Mouse (Mus musculus): ENCODE measurements around the gene Tmed11. TPM values are rescaled to one million over a fixed set of nuclear protein-coding genes. Genes with fewer than 3 reads are reported as not detected.
"Not testable (repeated sequence)": the region's sequence is repeated elsewhere in the genome, so short reads cannot be mapped to it uniquely, and the experiment has no call there.

Gene Tmed11
- not detected in 2 replicates for total RNA-seq (2015)
- not detected in 2 replicates for total RNA-seq (2017)

DNA sequence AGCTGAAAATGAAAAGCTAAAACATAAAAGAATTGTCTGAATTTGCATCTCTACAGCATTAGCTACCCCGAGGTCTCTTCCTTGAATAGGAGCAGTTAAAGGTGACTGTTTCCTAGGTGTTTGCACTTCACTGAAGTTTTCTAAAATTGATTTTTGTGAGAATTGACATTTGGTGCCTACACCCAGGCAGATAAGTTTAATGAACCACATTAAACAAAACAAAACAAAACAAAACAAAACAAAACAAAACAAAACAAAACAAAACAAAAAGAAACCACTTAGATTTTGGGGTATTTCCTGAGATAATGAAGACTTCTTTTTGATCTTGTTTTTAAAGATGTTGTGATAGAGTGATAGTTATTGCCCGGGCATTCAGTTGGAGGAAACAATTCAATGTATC, at the start of gene Tmed11:
TSS of gene Tmed11 (minus strand) at position 101 of the 400 bp plus-strand sequence.
- not testable (repeated sequence) for ATAC-seq (ENCODE audit: poor library complexity, severe bottlenecking)

- ATAC-seq (ENCODE audit: poor library complexity, severe bottlenecking) = no peak
These were observed 41.0 kb upstream of the Tmed11 start for GRCm38 (mm10) chr5:108836156-108836555.

DNA sequence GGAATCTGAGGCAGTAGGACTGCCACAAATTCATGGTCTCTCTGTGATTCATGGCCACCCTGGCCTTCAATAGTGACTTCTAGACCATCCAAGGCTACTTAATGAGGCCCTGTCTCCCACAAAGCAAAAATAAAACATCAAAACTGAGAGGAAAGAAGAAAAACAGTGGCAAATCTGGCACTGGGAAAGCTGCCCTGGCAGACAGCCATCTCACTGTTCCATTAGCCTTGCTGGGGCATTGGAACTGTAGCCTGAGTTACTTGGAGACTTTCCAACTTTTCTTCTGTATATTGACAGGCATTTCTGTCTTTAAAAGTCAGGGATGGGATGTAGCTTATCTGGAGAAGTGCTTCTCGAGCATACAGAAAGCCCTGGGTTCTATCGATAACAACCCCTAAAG, 28.1 kb upstream of the Tmed11 start:
- no peak for ATAC-seq (ENCODE audit: poor library complexity, severe bottlenecking)

GRCm38 (mm10) chr5:108808750-108809149, 13.6 kb upstream of the Tmed11 start, which contains the start of gene Vmn2r8:
Gene Vmn2r8, minus strand, starts transcription at chr5:108808850.
- not testable (repeated sequence) for ATAC-seq (ENCODE audit: poor library complexity, severe bottlenecking)

- no peak for ATAC-seq (ENCODE audit: poor library complexity, severe bottlenecking)
These were observed 8.5 kb upstream of the Tmed11 start for GRCm38 (mm10) chr5:108803646-108804045.

DNA sequence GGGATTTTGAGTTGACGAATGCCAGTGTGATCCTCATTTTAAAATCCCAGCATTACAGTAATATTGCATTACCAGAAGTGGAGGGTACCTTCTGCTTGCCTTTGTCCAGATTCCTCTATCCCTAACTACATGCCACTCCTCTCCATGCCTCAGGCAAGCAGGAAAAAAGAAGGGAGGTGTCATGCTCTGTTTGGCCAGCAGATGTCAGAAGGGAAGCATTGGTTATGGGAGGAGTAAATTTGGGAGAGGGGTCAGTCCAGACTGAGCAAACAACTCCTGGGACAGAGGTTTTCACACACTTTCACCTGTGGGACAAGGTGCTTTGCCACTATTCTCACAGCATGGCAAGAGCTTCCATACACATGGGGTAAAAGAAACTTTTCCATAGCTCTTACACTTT, 4.8 kb downstream of the Tmed11 start:
- not testable (repeated sequence) for ATAC-seq (ENCODE audit: poor library complexity, severe bottlenecking)

DNA sequence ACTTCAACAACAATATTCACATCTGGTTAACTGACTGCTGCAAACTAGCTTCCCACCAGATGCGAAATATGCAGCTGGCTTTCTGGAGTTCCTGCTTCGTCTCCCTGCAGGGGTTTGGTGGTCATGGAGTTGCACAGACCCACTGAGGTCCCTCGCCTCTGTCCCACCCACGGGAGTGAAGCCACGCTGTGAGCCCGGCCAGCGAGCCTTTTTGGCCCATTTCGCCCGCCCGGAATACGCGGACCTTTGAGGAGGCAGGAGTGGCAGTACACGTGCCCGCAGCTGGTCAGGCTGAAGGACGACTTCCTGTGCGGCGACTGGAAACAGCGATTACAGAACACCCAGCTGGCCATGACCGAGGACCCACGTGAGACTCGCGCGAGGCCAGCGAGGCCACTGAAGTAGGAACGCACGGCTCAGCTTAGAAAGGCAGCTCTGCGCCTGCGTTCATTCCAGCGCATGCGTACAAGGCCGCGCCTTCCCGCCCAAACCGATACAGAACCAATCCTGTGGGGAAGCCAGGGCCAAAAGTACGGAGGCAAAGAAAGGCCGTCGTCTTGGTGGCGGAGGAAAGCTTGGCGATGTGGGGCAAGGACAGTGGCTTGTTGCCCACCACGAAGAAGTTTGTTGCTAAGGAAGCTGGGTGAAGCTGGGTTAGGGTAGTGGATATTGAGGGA, 20.4 kb downstream of the Tmed11 start, which contains the start of gene Rnf212:
TSS of gene Rnf212 (minus strand) at position 353 of the 677 bp plus-strand sequence.
- ATAC-seq (ENCODE audit: poor library complexity, severe bottlenecking) = no peak

GRCm38 (mm10) chr5:108760002-108760401, 35.2 kb downstream of the Tmed11 start:
- no peak for ATAC-seq (ENCODE audit: poor library complexity, severe bottlenecking)

- ATAC-seq (ENCODE audit: poor library complexity, severe bottlenecking) = no peak
These were observed 36.8 kb downstream of the Tmed11 start for GRCm38 (mm10) chr5:108758396-108758795.

GRCm38 (mm10) chr5:108751258-108751657, 43.9 kb downstream of the Tmed11 start:
- not testable (repeated sequence) for ATAC-seq (ENCODE audit: poor library complexity, severe bottlenecking)

DNA sequence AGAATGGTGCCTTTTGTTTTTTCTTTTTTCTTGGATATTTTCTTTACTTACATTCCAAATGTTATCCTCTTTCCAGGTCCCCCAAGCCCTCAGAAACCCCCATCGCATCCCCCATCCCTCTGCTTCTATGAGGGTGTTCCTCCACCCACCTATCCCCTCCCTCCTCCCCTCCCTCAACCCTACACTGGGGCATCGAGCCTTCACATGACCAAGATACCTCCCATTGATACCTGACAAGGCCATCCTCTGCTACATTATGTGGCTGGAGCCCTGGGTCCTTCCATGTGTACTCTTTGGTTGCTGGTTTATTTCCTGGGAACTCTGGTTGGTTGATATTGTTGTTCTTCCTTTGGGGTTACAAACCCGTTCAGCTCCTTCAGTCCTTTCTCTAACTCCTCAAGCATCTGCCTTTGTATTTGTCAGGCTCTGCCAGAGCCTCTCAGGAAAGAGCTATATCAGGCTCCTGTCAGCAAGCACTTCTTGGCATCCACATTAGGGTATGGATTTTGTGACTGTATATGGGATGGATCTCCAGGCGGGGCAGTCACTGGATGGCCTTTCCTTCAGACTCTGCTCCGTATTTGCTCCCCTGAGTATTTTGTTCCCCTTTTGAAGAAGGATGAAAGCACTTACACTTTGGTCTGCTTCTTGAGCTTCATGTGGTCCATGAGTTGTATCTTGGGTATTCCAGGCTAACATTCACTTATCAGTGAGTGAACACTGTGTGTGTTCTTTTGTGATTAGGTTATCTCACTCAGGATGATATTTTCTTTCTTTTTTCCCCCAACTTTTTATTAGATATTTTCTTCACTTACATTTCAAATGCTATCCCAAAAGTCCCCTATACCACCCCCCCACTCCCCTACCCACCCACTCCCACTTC, 44.6 kb downstream of the Tmed11 start:
- ATAC-seq (ENCODE audit: poor library complexity, severe bottlenecking) = no peak

DNA sequence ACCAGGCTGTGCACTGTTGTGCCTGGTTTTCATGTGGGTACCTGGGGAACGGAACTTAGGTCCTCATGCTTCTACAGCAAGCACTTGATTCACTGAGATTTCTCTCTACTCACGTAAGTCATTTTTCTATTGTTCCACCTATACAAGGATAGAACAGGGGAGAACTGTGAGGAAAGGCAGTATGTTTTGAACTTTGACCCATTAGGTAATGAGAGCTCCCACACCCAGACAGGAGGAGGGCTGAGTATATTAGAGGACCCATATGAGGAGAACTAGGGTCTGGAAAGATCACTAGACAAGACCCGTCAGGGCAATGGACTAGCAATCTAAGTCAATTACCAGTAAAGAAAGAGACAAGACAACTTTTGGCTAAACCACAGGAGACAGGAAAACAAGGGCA, 50.5 kb downstream of the Tmed11 start:
- ATAC-seq (ENCODE audit: poor library complexity, severe bottlenecking) = no peak

DNA sequence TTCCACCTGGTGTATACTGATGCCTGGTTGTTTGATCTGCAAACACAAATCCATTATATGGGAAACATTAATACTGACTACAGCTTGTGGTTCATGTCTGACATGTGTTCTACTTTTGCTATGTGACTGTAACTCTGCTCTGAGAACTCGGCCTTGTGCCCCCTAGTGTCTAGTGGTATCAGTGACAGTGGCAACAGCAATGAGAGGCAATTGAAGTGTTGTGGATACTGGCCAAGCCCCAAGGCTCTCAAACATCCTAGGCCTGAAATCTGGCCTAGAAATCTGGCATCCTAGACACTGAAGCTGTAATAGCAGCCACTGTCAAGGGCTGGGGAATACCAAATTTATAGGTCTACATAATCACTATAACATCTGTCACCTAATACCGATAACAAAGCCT, 51.3 kb downstream of the Tmed11 start:
- no peak for ATAC-seq (ENCODE audit: poor library complexity, severe bottlenecking)

DNA sequence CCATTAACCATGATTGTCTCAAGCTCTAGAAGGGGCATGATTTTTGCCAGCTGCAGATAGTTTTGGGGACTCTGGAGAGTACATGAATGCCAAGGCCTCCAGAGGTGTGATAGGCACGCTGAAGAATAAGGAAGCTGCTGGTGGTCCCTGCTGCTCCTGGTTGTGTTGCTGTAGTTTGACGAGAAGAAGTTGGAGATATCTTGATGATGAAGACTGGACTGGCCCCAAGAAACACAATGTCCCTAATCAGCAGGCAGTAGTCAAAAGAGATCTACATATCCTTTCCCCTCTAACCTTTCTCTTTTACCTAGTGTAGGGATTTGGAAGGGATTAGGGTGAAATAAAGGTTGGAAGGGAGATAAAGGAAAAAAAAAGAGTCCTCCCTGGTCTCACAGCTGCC, 52.6 kb downstream of the Tmed11 start:
- ATAC-seq (ENCODE audit: poor library complexity, severe bottlenecking) = no peak

DNA sequence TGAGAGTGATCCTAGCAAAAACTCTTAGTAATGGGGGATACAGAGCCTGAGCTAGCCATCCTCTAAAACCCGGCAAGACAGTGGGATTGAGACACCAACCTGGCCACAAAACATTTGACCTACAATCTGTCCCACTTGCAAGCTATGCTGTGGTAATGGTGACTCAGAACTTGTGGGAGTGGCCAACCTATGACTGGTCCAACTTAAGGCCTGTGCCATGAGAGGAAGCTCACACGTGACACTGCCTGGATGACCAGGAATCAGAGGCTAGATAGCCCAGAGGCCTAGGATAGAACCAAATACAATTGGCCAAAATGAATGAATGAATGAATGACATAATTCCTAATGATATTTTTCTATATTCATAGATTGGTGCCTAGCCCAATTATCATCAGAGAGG, 53.3 kb downstream of the Tmed11 start:
- ATAC-seq (ENCODE audit: poor library complexity, severe bottlenecking) = no peak

DNA sequence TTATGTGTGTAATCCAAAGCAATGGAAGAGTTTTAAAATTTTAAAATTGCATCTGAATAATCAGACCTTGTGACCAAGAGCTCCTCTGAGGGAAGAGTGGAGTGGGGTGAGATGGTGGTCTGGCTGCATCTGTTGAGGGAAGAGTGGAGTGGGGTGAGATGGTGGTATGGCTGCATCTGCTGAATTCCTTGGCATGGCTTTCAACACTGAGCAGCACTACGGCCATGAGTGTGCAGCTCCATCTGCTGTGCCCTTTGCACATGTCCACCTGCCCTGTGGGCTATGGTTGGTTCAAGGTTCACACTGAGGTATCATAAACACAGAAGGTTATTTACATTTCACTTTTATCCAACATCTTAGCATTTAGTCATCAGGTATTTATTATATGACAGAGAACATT, 67.7 kb downstream of the Tmed11 start:
- no peak for ATAC-seq (ENCODE audit: poor library complexity, severe bottlenecking)

Other genes starting within 250 kb of the Tmed11 start
- gene Cplx1, start 245.3 kb downstream of the Tmed11 start, total RNA-seq (2015) = 0.34 TPM in 1 of 2 replicates, not detected in the other
- gene Cplx1, start 245.3 kb downstream of the Tmed11 start, total RNA-seq (2017) = not detected in 2 replicates
- gene Gak, start 165.6 kb downstream of the Tmed11 start, total RNA-seq (2015) = 78.9 and 80.8 TPM in 2 replicates
- gene Gak, start 165.6 kb downstream of the Tmed11 start, total RNA-seq (2017) = 110 and 120 TPM in 2 replicates
- 18.7 and 21.5 TPM in 2 replicates for gene Tmem175, start 165.6 kb downstream of the Tmed11 start, total RNA-seq (2015)
- gene Tmem175, start 165.6 kb downstream of the Tmed11 start, total RNA-seq (2017) = 8.7 and 11.7 TPM in 2 replicates
- 14.0 and 17.4 TPM in 2 replicates for gene Idua, start 135.0 kb downstream of the Tmed11 start, total RNA-seq (2015)
- 6.3 and 9.9 TPM in 2 replicates for gene Idua, start 135.0 kb downstream of the Tmed11 start, total RNA-seq (2017)
- 5.2 and 5.9 TPM in 2 replicates for gene Dgkq, start 125.7 kb downstream of the Tmed11 start, total RNA-seq (2015)
- 6.8 and 15.6 TPM in 2 replicates for gene Dgkq, start 125.7 kb downstream of the Tmed11 start, total RNA-seq (2017)
- gene Slc26a1, start 119.8 kb downstream of the Tmed11 start, total RNA-seq (2015) = 0.02 and 0.57 TPM in 2 replicates
- 0.04 and 0.77 TPM in 2 replicates for gene Slc26a1, start 119.8 kb downstream of the Tmed11 start, total RNA-seq (2017)
- 0.16 and 1.1 TPM in 2 replicates for gene Fgfrl1, start 103.0 kb downstream of the Tmed11 start, total RNA-seq (2015)
- 0.12 and 1.0 TPM in 2 replicates for gene Fgfrl1, start 103.0 kb downstream of the Tmed11 start, total RNA-seq (2017)
- gene Rnf212, start 20.4 kb downstream of the Tmed11 start, total RNA-seq (2015) = not detected in 2 replicates
- not detected in 2 replicates for gene Rnf212, start 20.4 kb downstream of the Tmed11 start, total RNA-seq (2017)
- not detected in 2 replicates for gene Vmn2r8, start 13.5 kb upstream of the Tmed11 start, total RNA-seq (2015)
- not detected in 2 replicates for gene Vmn2r8, start 13.5 kb upstream of the Tmed11 start, total RNA-seq (2017)
- gene Vmn2r9, start 57.2 kb upstream of the Tmed11 start, total RNA-seq (2015) = not detected in 2 replicates
- gene Vmn2r9, start 57.2 kb upstream of the Tmed11 start, total RNA-seq (2017) = not detected in 2 replicates
- not detected in 2 replicates for gene Vmn2r10, start 211.2 kb upstream of the Tmed11 start, total RNA-seq (2015)
- gene Vmn2r10, start 211.2 kb upstream of the Tmed11 start, total RNA-seq (2017) = not detected in 2 replicates